Mouse (Mus musculus) neural tube, embryonic 15.5 days (tissue): Measurements from ENCODE around the gene Arhgap18. TPM values are rescaled to one million over a fixed set of nuclear protein-coding genes. Genes with fewer than 3 reads are reported as not detected.

Source experiments
- ATAC-seq: fragments of 200-750 bp; cut with Nextera tagmentation; 2 replicates; pipeline ENCODE4 v1.8.0; 2017; ENCODE audit warnings: mild to moderate bottlenecking, moderate TSS enrichment, moderate library complexity; ENCODE audit not compliant: low FRiP score
- H3K27ac ChIP-seq: fragments of 300-500 bp; sonication (generic); replicated peaks from 2 replicates; pipeline ENCODE4 v1.5.1; 2015; ENCODE audit warnings: mild to moderate bottlenecking, inconsistent platforms
- H3K27me3 ChIP-seq: fragments of 300-500 bp; sonication (generic); replicated peaks from 2 replicates; pipeline ENCODE4 v1.6.1; 2015; ENCODE audit warnings: inconsistent platforms
- H3K36me3 ChIP-seq: fragments of 300-500 bp; sonication (generic); 2 replicates; pipeline ENCODE4 v1.6.1; 2015; ENCODE audit warnings: inconsistent platforms
- H3K4me1 ChIP-seq: fragments of 300-500 bp; sonication (generic); 2 replicates; pipeline ENCODE4 v1.6.1; 2015; ENCODE audit warnings: inconsistent platforms
- H3K4me2 ChIP-seq: fragments of 300-500 bp; sonication (generic); 2 replicates; pipeline ENCODE4 v1.6.1; 2015; ENCODE audit warnings: inconsistent platforms, mild to moderate bottlenecking, moderate library complexity
- H3K4me3 ChIP-seq: fragments of 300-500 bp; sonication (generic); replicated peaks from 2 replicates; pipeline ENCODE4 v1.5.1; 2015; ENCODE audit warnings: mild to moderate bottlenecking, inconsistent platforms
- H3K9ac ChIP-seq: fragments of 300-500 bp; sonication (generic); replicated peaks from 2 replicates; pipeline ENCODE4 v1.6.1; 2015; ENCODE audit warnings: mild to moderate bottlenecking, inconsistent platforms
- H3K9me3 ChIP-seq: fragments of 300-500 bp; sonication (generic); replicated peaks from 2 replicates; pipeline ENCODE4 v1.6.1; 2016; ENCODE audit warnings: inconsistent platforms
- WGBS: fragments of 180-500 bp; shearing (Covaris S2); methylation state at CpG from one replicate; pipeline ENCODE4 v1.1.7; 2015; ENCODE audit warnings: mixed read lengths; 5-methylcytosine and 5-hydroxymethylcytosine counted together
- polyA plus RNA-seq: library from polyadenylated mRNA; unstranded; fragments of >200 nt; fragmentation: Nextera tagmentation; extraction: Ambion mirVana; gene quantifications from 2 replicates; pipeline ENCODE4 v1.2.1, GENCODE M21; 2015

Gene Arhgap18
- polyA plus RNA-seq, 1 experiment from 2014 or later = 11.7 TPM

DNA sequence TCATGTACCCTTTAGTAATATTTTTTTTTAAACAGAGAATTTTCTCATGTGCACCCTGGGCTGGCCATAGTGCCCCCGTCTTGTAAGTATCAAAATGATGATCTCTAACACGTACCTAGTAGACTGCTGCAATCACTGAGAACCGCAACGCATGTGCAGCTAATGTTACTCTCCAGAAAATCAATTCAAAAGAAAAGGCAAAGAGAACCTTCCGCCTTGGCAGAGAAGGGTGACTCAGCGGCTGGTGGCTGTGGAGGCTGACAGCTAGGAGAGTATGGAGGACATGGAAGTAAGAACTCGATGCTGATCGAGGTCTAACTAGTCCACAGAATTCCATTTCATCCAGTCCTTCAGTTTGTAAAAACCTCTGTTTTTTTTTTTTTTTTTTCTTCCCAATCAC, 131.7 kb downstream of the Arhgap18 start:
- 0 out of 2 replicates have a peak, but pooled peaks cover 2% of the 10 kb centered on the region for H3K4me1 ChIP-seq
- H3K9ac ChIP-seq = no peak overlapping the region
- 81% methylated on average over 8 of the region's 8 CpGs for WGBS
- no peaks in the 10 kb centered on the region for H3K36me3 ChIP-seq
- no peak overlapping the region for H3K4me2 ChIP-seq
- no peak overlapping the region for H3K4me3 ChIP-seq
- no peak overlapping the region for H3K27ac ChIP-seq
- no peak for ATAC-seq
- H3K27me3 ChIP-seq = no peaks in the 10 kb centered on the region
- no peaks in the 10 kb centered on the region for H3K9me3 ChIP-seq

DNA sequence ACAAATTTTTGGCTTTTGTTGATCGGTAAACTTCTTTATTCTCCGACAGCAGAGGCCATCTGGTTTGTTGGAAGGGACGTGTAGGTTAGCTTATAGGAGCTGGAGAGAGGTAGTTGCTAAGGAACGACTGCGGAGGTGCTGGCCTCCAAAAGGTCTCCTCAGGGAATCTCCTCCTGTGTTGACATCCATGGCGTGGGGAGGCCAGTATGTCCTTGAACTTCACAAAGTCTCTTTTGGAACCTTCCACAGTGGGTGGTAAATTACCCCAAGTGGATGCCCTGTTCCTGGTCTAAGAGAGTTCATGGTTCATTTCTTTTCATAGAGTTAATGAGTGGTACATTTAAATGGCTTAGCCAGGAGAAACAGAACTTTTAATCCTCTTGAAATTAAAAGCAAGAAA, 136.0 kb downstream of the Arhgap18 start:
- no peak overlapping the region for H3K9ac ChIP-seq
- no peak for ATAC-seq
- 27% methylated on average over 6 of the region's 6 CpGs for WGBS
- H3K27ac ChIP-seq = no peak overlapping the region
- 0 out of 2 replicates have a peak, but pooled peaks cover 2% of the 10 kb centered on the region for H3K4me1 ChIP-seq
- H3K27me3 ChIP-seq = no peaks in the 10 kb centered on the region
- H3K4me3 ChIP-seq = no peak overlapping the region
- H3K4me2 ChIP-seq = no peak overlapping the region
- H3K36me3 ChIP-seq = no peaks in the 10 kb centered on the region
- H3K9me3 ChIP-seq = no peaks in the 10 kb centered on the region

DNA sequence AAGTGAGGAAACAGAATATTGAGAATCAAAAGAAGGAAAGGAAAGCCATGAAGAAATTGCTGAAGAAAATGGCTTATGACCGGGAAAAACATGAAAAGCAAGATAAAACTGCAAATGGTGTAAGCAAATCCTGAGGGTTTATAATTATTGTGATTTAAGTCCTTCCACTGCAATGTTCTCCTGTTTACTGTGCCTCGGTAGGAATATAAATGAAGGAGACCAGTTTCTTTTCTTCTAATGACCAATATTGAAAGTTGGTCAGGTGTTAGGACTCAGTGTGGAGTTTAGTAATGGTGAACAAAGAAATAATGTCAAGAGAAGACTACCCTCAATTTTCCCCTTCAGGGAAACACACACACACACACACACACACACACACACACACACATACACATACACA, 136.5 kb downstream of the Arhgap18 start:
- ATAC-seq = no peak
- 65% methylated on average over 2 of the region's 2 CpGs for WGBS
- H3K4me3 ChIP-seq = no peak overlapping the region

DNA sequence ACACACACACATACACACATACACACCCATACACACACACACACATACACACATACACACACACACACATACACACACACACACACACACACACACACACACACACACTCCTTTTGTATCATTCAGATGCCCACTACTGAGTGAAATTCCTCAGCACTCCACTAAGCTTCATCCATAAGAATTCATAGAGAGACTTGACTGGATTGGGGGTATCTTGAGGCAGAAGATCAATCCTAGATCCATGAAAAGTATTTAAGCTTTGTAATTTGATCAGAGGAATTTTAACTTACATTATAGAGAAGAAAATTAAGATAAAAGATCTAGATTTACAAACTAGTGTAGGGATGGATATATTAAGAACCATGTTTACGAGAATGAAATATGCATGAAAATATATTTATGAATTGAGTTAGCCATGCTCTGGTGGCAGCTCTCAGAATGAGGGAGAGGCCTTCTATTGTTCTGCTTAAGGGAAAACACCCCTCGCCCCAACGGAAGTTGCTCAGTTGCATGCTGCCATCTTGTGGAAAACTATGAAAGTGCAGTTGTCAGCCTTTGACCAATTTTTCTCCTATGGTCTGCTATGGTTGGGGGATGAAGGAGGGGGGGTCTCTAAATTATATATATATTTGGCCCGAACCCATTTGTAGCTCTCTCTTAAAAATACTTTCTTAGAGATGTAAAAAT, 137.2 kb downstream of the Arhgap18 start:
- Histone ChIP-seq H3K4me2 (no peak overlapping the region), H3K4me1 (0 out of 2 replicates have a peak, but pooled peaks cover 2% of the 10 kb centered on the region), H3K9ac (no peak overlapping the region), H3K36me3 (no peaks in the 10 kb centered on the region), H3K27me3 (no peaks in the 10 kb centered on the region), H3K4me3 (no peak overlapping the region), H3K27ac (no peak overlapping the region), H3K9me3 (no peaks in the 10 kb centered on the region)
- ATAC-seq = peak; percentile 88
- 3% methylated on average over 4 of the region's 4 CpGs for WGBS

More for the DNA sequence above, 136.5 kb downstream of the Arhgap18 start:
- Histone ChIP-seq H3K9me3 (no peaks in the 10 kb centered on the region), H3K36me3 (no peaks in the 10 kb centered on the region), H3K27ac (no peak overlapping the region), H3K27me3 (no peaks in the 10 kb centered on the region), H3K4me2 (no peak overlapping the region), H3K9ac (no peak overlapping the region), H3K4me1 (0 out of 2 replicates have a peak, but pooled peaks cover 2% of the 10 kb centered on the region)

DNA sequence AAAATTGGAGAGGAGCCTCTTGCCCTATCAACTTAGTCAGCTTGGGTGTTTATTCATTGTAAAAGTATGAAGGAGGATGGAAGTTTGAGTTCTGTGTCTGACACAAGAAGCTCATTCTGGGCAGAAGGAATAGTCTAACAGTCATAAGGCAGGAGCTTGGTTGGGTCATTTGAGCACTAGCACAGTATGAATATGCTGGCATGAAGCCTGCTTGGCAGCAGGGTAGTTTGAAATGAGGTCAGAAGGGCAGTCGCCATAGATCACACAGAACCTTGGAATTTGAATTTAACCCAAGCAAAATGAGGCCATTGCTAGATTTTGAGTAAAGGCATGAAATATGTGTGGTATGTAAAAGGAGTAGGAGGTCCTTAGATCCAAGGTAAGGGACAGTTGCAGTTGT, 139.9 kb downstream of the Arhgap18 start:
- Histone ChIP-seq H3K27me3 (no peaks in the 10 kb centered on the region), H3K4me3 (no peak overlapping the region), H3K27ac (no peak overlapping the region), H3K4me1 (0 out of 2 replicates have a peak, but pooled peaks cover 2% of the 10 kb centered on the region), H3K9ac (no peak overlapping the region), H3K36me3 (no peaks in the 10 kb centered on the region), H3K4me2 (no peak overlapping the region), H3K9me3 (no peaks in the 10 kb centered on the region)
- no peak for ATAC-seq
- 87% methylated on average over 1 of the region's 1 CpGs for WGBS

DNA sequence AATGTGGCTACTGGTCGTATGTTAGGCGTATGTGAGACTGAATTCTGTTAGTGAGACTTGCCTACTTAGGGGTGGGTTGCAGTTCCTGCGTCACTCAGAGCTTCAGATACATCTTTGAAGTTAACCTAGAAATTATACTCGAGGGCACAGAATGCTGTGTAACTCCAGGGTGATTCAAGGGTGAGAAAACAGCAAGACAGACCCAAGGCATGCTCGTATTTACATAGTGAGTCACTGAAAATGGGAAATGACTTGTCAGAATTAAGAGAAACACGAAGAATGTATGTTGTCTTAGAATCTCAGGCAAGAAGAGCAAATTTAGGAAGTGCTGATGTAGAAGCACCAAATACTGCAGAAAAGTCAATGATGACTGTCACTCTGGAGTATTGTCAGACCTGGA, 142.5 kb downstream of the Arhgap18 start:
- H3K27me3 ChIP-seq = no peaks in the 10 kb centered on the region
- no peak overlapping the region for H3K9ac ChIP-seq
- no peaks in the 10 kb centered on the region for H3K36me3 ChIP-seq
- 85% methylated on average over 6 of the region's 6 CpGs for WGBS
- H3K4me1 ChIP-seq = no peaks in the 10 kb centered on the region
- H3K27ac ChIP-seq = no peak overlapping the region
- no peak overlapping the region for H3K4me3 ChIP-seq
- H3K9me3 ChIP-seq = no peaks in the 10 kb centered on the region
- no peak overlapping the region for H3K4me2 ChIP-seq
- ATAC-seq = no peak

DNA sequence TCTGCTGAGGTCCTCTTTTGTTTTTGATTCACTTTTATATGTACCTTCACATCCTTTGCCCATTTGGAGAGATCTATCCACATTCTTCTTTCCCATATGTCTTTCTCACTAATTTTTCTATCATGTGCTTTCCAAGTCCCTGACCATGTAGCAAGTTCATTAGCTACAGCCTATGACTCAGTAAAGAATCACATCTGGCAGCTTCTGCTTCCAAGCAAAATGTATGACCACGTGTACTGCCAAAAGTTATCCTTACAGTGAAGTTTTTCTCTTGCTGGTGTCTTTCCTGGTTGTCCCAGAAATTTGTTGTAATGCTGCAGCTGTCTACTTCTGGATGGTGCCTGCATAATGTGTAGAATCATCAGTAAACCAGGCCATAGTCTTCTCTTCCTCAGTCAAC, 147.2 kb downstream of the Arhgap18 start:
- ATAC-seq = no peak
- H3K27me3 ChIP-seq = no peaks in the 10 kb centered on the region
- H3K9ac ChIP-seq = no peak overlapping the region
- no peaks in the 10 kb centered on the region for H3K4me1 ChIP-seq
- no peak overlapping the region for H3K27ac ChIP-seq
- H3K9me3 ChIP-seq = no peaks in the 10 kb centered on the region
- no peak overlapping the region for H3K4me3 ChIP-seq
- no peaks in the 10 kb centered on the region for H3K36me3 ChIP-seq
- WGBS = 83% methylated on average over 1 of the region's 1 CpGs
- H3K4me2 ChIP-seq = no peak overlapping the region

DNA sequence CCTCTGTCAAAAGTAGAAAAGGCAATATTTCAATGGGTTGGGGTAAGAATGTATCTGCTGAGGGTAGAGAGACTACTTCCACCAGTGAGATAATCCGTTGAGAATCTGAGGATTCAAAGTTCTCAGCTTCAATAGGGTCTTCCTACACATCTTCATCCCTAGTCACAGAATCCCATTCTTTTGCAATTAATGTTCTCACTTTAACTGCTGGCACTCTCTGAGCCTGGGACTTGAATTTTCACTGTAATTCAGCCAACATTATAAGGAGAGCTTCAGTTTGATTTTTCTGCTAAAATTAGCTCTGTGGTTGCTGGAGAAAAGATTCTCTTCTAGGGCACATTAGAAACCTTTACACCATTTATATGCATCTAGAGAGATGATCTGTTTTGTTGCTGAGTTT, 150.6 kb downstream of the Arhgap18 start:
- Histone ChIP-seq H3K9ac (no peak overlapping the region), H3K4me3 (no peak overlapping the region), H3K4me1 (no peaks in the 10 kb centered on the region), H3K4me2 (no peak overlapping the region), H3K9me3 (no peaks in the 10 kb centered on the region), H3K36me3 (no peaks in the 10 kb centered on the region), H3K27me3 (no peaks in the 10 kb centered on the region), H3K27ac (no peak overlapping the region)
- ATAC-seq = no peak
- WGBS = 93% methylated on average over 1 of the region's 1 CpGs

DNA sequence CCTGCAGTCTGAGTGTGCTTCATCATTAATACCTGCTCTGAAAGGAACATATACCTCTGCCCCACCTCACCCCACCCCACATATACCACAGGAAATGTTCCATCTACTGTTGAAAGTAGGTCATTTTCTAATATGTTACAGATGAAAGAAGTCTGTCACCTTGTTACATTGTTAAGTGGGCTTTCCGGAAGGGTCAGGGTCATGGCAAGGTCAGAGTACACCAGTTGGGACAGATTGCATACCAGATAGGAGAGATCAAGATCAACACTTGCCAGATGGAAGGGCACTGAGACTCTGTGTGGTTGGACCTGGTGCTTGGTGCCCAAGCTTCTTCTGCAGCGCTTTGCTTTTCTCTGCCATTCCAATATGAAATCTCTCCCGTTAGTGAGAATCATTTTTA, 158.0 kb downstream of the Arhgap18 start:
- peaks cover 10% of the 10 kb centered on the region for H3K4me1 ChIP-seq
- no peaks in the 10 kb centered on the region for H3K36me3 ChIP-seq
- H3K9me3 ChIP-seq = no peaks in the 10 kb centered on the region
- no peak for ATAC-seq
- H3K27ac ChIP-seq = no peak overlapping the region
- no peak overlapping the region for H3K4me3 ChIP-seq
- H3K4me2 ChIP-seq = no peak overlapping the region
- 87% methylated on average over 3 of the region's 3 CpGs for WGBS
- H3K9ac ChIP-seq = no peak overlapping the region
- no peaks in the 10 kb centered on the region for H3K27me3 ChIP-seq

DNA sequence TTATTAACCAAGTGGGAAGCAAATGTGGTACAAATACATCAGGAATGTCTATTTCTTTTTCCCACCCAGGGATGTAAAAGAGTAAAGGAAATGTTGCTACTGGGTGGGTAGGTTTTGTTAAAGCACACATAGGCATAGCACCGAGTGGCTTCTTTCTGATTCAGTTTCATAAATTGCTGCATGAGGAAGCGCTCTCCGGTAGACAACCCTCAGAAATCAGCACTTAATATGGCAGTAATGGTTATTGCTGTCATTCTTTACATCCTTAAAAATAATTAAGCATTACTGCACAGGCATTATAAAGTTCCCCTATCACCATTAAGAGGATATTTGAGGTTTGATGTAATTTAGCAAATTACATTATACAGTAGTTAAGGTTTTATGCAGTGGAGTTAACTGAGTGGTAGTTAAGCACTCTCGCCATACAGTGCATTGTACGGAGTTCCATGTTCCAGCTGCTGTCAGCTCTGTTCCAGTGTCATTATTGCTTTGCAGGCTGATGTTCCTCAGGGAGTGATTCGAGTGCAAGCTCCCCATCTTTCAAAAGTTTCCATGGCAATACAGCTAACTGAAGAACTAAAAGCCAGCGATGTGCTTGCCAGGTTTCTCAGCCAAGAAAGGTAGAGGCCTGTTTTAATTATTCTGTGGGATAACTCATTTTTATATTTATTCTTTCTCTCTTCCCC, 159.0 kb downstream of the Arhgap18 start:
- no peak overlapping the region for H3K27ac ChIP-seq
- H3K4me2 ChIP-seq = 0 out of 2 replicates have a peak overlapping the region, but pooled peaks have one; percentile 6
- ATAC-seq = peak; percentile 95
- WGBS = 23% methylated on average over 7 of the region's 7 CpGs
- H3K36me3 ChIP-seq = no peaks in the 10 kb centered on the region
- no peaks in the 10 kb centered on the region for H3K9me3 ChIP-seq
- H3K9ac ChIP-seq = no peak overlapping the region
- no peak overlapping the region for H3K4me3 ChIP-seq
- no peaks in the 10 kb centered on the region for H3K27me3 ChIP-seq
- H3K4me1 ChIP-seq = peaks cover 10% of the 10 kb centered on the region

DNA sequence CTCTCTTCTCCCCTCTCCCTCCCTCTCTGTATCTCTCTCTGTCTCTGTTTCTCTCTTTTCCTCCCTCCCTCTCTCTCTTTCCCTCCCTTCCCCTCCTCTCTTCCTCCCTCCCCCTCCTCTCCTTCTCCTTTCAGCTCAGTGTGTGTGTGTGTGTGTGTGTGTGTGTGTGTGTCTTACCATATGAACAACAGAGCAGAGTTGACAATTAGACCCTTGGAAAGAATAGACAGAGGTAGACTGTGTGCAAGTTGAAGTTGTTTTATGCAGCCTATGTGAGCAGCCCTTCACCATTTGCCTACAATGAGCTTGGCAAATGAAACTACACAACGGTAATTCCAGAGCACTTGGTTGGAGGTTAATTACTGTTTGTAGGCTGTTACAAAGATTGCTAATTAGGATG, 159.6 kb downstream of the Arhgap18 start:
- no peak overlapping the region for H3K27ac ChIP-seq
- ATAC-seq = peak; percentile 76
- H3K4me1 ChIP-seq = peaks cover 10% of the 10 kb centered on the region
- H3K27me3 ChIP-seq = no peaks in the 10 kb centered on the region
- no peak overlapping the region for H3K9ac ChIP-seq
- H3K9me3 ChIP-seq = no peaks in the 10 kb centered on the region
- H3K4me2 ChIP-seq = 0 out of 2 replicates have a peak overlapping the region, but pooled peaks have one; percentile 6
- no peaks in the 10 kb centered on the region for H3K36me3 ChIP-seq
- no peak overlapping the region for H3K4me3 ChIP-seq
- WGBS = 30% methylated on average over 1 of the region's 1 CpGs

DNA sequence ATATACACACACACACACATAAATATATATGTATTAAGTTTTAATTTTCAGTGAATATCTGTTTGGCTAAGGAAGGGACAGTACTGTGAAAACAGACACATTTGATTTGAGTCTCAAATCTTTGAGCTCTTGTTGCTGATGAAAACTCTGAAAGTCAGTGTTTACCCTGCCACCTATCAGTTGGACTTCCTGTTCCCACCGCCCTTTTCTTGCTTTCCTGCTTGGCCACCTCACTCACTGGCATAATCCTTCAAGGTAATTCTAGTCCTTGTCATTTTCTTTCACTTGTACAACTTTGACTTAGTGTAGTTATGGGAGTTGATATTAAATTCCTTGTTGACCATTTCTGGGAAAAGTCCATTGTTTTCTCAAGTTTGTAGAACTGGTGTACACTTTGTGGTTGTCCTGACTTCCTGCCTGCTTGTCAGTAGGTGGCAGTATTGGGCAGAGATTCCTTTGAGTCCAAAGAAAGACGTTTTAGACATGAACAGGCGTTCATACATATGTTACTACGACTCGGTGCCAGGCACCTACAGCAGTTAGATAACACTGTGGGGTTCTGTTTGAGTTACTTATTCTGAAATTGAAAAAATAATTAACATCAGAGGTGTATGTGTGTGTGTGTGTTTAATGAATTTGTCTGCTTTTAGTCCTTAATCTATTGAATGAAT, 166.2 kb downstream of the Arhgap18 start:
- 34% methylated on average over 5 of the region's 5 CpGs for WGBS
- H3K4me1 ChIP-seq = no peaks in the 10 kb centered on the region
- H3K4me2 ChIP-seq = no peak overlapping the region
- no peaks in the 10 kb centered on the region for H3K36me3 ChIP-seq
- H3K27ac ChIP-seq = no peak overlapping the region
- no peaks in the 10 kb centered on the region for H3K27me3 ChIP-seq
- no peak overlapping the region for H3K9ac ChIP-seq
- H3K9me3 ChIP-seq = no peaks in the 10 kb centered on the region
- no peak overlapping the region for H3K4me3 ChIP-seq
- peak; percentile 72 for ATAC-seq
